Mouse (Mus musculus): ENCODE data around the gene Kat2a. TPM values are rescaled to one million over a fixed set of nuclear protein-coding genes. Genes with fewer than 3 reads are reported as not detected.

Kat2a gene
- polyA plus RNA-seq, 1 experiment: 56.4 TPM

GRCm38 (mm10) chr11:100754021-100754692 lies 41.9 kb upstream of the Kat2a start:
- H3K27ac ChIP-seq (ENCODE audit: insufficient read depth, low read length): no peak overlapping the region

DNA sequence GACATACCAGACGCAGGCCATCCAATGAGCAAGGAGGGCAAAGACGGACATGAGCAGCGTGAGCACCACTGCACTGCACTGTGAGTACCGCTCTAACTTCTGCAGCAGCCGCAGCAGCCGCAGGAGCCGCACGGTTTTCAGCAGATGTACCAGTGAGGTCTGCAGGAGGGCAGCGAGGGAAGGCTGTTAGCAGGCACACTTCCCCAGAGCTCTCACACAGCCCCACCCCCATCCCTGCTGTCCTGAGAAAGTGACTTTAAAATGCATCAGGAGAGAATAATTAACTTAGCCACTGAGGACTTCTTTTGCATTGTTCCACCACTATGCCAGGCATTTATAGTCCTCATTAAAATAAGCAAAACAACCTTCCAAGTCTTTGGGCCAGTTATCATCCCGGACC lies 40.0 kb upstream of the Kat2a start:
- 50% methylated on average over 10 of the region's 10 CpGs for WGBS
- no peak overlapping the region for H3K27ac ChIP-seq (ENCODE audit: insufficient read depth, low read length)
- H3K4me1 ChIP-seq (ENCODE audit: control insufficient read depth, insufficient read depth, low read length): no peaks in the 10 kb centered on the region
- TF ChIP-seq CTCF (IDR thresholded peaks at IDR 0.05; ENCODE audit: borderline replicate concordance, insufficient read depth, low read depth, low read length) (no peak), POLR2A (IDR thresholded peaks at IDR 0.05; ENCODE audit: borderline replicate concordance, insufficient read depth, low read length) (no peak)
- no peak overlapping the region for H3K4me3 ChIP-seq (replicated peaks; ENCODE audit: insufficient read depth, low read depth, low read length)
- no peak for DNase-seq
- no peaks in the 10 kb centered on the region for H3K27me3 ChIP-seq (ENCODE audit: control insufficient read depth, insufficient read depth, low read length)

More at GRCm38 (mm10) chr11:100754021-100754692, 41.9 kb upstream of the Kat2a start:
- no peak for DNase-seq
- Histone ChIP-seq H3K27me3 (ENCODE audit: control insufficient read depth, insufficient read depth, low read length) (no peaks in the 10 kb centered on the region), H3K4me1 (ENCODE audit: control insufficient read depth, insufficient read depth, low read length) (no peaks in the 10 kb centered on the region), H3K4me3 (replicated peaks; ENCODE audit: insufficient read depth, low read depth, low read length) (no peak overlapping the region)
- WGBS: 78% methylated on average over 12 of the region's 12 CpGs
- TF ChIP-seq POLR2A (IDR thresholded peaks at IDR 0.05; ENCODE audit: borderline replicate concordance, insufficient read depth, low read length) (no peak), CTCF (IDR thresholded peaks at IDR 0.05; ENCODE audit: borderline replicate concordance, insufficient read depth, low read depth, low read length) (no peak)

GRCm38 (mm10) chr11:100750127-100750526 lies 37.9 kb upstream of the Kat2a start:
- Histone ChIP-seq H3K27ac (ENCODE audit: insufficient read depth, low read length) (no peak overlapping the region), H3K27me3 (ENCODE audit: control insufficient read depth, insufficient read depth, low read length) (no peaks in the 10 kb centered on the region), H3K4me3 (replicated peaks; ENCODE audit: insufficient read depth, low read depth, low read length) (no peak overlapping the region), H3K4me1 (ENCODE audit: control insufficient read depth, insufficient read depth, low read length) (peaks cover 2% of the 10 kb centered on the region; the same call in 1 of the 2 replicates)
- TF ChIP-seq CTCF (IDR thresholded peaks at IDR 0.05; ENCODE audit: borderline replicate concordance, insufficient read depth, low read depth, low read length) (no peak), POLR2A (IDR thresholded peaks at IDR 0.05; ENCODE audit: borderline replicate concordance, insufficient read depth, low read length) (no peak)
- DNase-seq: no peak
- 90% methylated on average over 16 of the region's 16 CpGs for WGBS

GRCm38 (mm10) chr11:100749469-100749868 lies 37.2 kb upstream of the Kat2a start:
- Histone ChIP-seq H3K4me1 (ENCODE audit: control insufficient read depth, insufficient read depth, low read length) (peaks cover 2% of the 10 kb centered on the region; the same call in 1 of the 2 replicates), H3K4me3 (replicated peaks; ENCODE audit: insufficient read depth, low read depth, low read length) (no peak overlapping the region), H3K27ac (ENCODE audit: insufficient read depth, low read length) (no peak overlapping the region), H3K27me3 (ENCODE audit: control insufficient read depth, insufficient read depth, low read length) (no peaks in the 10 kb centered on the region)
- WGBS: 35% methylated on average over 25 of the region's 25 CpGs
- DNase-seq: no peak
- TF ChIP-seq POLR2A (IDR thresholded peaks at IDR 0.05; ENCODE audit: borderline replicate concordance, insufficient read depth, low read length) (no peak), CTCF (IDR thresholded peaks at IDR 0.05; ENCODE audit: borderline replicate concordance, insufficient read depth, low read depth, low read length) (no peak)

- TF ChIP-seq CTCF (IDR thresholded peaks at IDR 0.05; ENCODE audit: borderline replicate concordance, insufficient read depth, low read depth, low read length) (no peak), POLR2A (IDR thresholded peaks at IDR 0.05; ENCODE audit: borderline replicate concordance, insufficient read depth, low read length) (no peak)
- no peak for DNase-seq
- 83% methylated on average over 4 of the region's 4 CpGs for WGBS
These were observed 36.4 kb upstream of the Kat2a start for GRCm38 (mm10) chr11:100748620-100749019.

DNA sequence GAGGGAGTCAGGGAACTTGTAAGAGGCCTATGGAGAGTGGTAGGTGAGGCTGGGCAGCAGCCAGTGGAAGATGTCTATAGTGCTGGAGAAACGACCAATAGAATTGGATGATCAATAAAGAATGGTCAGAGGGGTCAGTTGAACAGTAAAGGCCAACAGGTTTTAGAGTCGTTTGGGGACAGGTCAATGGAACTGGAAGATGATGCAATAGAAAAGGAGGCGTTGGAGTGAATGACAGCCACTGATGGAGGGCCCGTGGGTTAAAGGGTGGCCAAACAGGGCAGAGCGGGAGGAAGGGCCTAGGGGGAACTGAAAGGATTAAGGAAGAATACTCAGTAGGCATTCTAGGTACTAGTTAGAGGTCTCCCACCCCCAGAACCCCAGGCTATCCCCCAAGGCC lies 34.8 kb upstream of the Kat2a start:
- Histone ChIP-seq H3K27ac (ENCODE audit: insufficient read depth, low read length) (no peak overlapping the region), H3K4me3 (replicated peaks; ENCODE audit: insufficient read depth, low read depth, low read length) (no peak overlapping the region), H3K27me3 (ENCODE audit: control insufficient read depth, insufficient read depth, low read length) (no peaks in the 10 kb centered on the region), H3K4me1 (ENCODE audit: control insufficient read depth, insufficient read depth, low read length) (peaks cover 2% of the 10 kb centered on the region; the same call in 1 of the 2 replicates)
- no peak for DNase-seq
- WGBS: 80% methylated on average over 5 of the region's 5 CpGs
- no peak for TF ChIP-seq POLR2A (IDR thresholded peaks at IDR 0.05; ENCODE audit: borderline replicate concordance, insufficient read depth, low read length)

More at GRCm38 (mm10) chr11:100748620-100749019, 36.4 kb upstream of the Kat2a start:
- peaks cover 2% of the 10 kb centered on the region; the same call in 1 of the 2 replicates for H3K4me1 ChIP-seq (ENCODE audit: control insufficient read depth, insufficient read depth, low read length)
- no peak overlapping the region for H3K4me3 ChIP-seq (replicated peaks; ENCODE audit: insufficient read depth, low read depth, low read length)
- no peaks in the 10 kb centered on the region for H3K27me3 ChIP-seq (ENCODE audit: control insufficient read depth, insufficient read depth, low read length)
- no peak overlapping the region for H3K27ac ChIP-seq (ENCODE audit: insufficient read depth, low read length)

DNA sequence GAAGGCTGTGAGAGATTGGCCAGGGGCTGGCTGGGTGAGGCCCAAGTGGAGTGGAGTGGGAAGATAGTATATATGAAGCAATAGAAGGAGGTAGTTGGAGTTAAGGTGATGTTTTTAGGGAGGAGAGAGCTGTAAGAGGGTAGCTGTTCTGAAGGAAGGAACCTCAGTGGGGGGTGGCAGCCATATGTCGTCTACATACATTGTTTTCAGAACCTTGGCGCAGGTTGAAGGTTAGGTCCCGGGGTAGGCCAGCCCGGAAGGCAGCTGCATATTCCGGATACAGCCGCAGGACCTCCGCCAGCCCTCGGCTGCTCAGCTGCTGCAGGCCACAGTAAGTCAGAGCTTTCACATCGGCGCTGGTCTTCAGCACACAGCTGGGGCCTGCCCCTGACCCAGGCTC lies 34.3 kb upstream of the Kat2a start:
- no peaks in the 10 kb centered on the region for H3K27me3 ChIP-seq (ENCODE audit: control insufficient read depth, insufficient read depth, low read length)
- WGBS: 57% methylated on average over 10 of the region's 10 CpGs
- no peak for TF ChIP-seq CTCF (IDR thresholded peaks at IDR 0.05; ENCODE audit: borderline replicate concordance, insufficient read depth, low read depth, low read length)
- no peak for TF ChIP-seq POLR2A (IDR thresholded peaks at IDR 0.05; ENCODE audit: borderline replicate concordance, insufficient read depth, low read length)
- no peak overlapping the region for H3K4me3 ChIP-seq (replicated peaks; ENCODE audit: insufficient read depth, low read depth, low read length)
- no peak for DNase-seq
- peaks cover 2% of the 10 kb centered on the region; the same call in 1 of the 2 replicates for H3K4me1 ChIP-seq (ENCODE audit: control insufficient read depth, insufficient read depth, low read length)
- no peak overlapping the region for H3K27ac ChIP-seq (ENCODE audit: insufficient read depth, low read length)

DNA sequence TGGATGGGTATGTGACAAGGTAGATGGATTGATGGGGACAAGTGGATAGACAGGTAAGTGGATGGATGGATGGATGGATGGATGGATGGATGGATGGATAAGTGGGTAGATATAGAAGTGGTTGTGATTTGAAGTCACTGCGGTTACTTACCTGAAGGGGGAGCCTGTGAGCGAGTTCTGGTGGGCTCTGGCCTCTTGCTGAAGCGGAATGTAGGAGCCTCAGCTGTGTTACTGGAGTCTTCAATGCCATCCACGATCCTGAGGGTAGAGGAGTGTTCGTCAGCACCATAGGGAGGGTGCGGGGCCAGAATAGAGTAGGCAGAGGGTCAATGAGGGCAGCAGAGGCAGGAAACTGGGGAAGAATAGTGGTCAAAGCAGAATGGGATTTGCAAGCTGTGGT lies 32.8 kb upstream of the Kat2a start:
- TF ChIP-seq POLR2A (IDR thresholded peaks at IDR 0.05; ENCODE audit: borderline replicate concordance, insufficient read depth, low read length) (no peak), CTCF (IDR thresholded peaks at IDR 0.05; ENCODE audit: borderline replicate concordance, insufficient read depth, low read depth, low read length) (peak; percentile 64)
- 0 out of 2 replicates have a peak overlapping the region, but pooled peaks have one; percentile 17 for H3K27ac ChIP-seq (ENCODE audit: insufficient read depth, low read length)
- H3K27me3 ChIP-seq (ENCODE audit: control insufficient read depth, insufficient read depth, low read length): no peaks in the 10 kb centered on the region
- WGBS: 16% methylated on average over 6 of the region's 6 CpGs
- DNase-seq: peak; percentile 52 to 57
- no peak overlapping the region for H3K4me3 ChIP-seq (replicated peaks; ENCODE audit: insufficient read depth, low read depth, low read length)
- H3K4me1 ChIP-seq (ENCODE audit: control insufficient read depth, insufficient read depth, low read length): peaks cover 2% of the 10 kb centered on the region; the same call in 1 of the 2 replicates

Measured in cerebellum, adult 2 months (tissue).